Mouse (Mus musculus) liver, embryonic 14.5 days (tissue): ENCODE results near the gene Nos1ap.

ENCODE experiments used
- CTCF ChIP-seq: IDR thresholded peaks from 2 replicates; pipeline ENCODE4 v1.5.1; 2016; ENCODE audit warnings: antibody characterized with exemption, low read depth, control low read depth
- EP300 ChIP-seq: IDR thresholded peaks from 2 replicates; pipeline ENCODE4 v1.6.1; 2016; ENCODE audit warnings: antibody characterized with exemption, low read depth

DNA sequence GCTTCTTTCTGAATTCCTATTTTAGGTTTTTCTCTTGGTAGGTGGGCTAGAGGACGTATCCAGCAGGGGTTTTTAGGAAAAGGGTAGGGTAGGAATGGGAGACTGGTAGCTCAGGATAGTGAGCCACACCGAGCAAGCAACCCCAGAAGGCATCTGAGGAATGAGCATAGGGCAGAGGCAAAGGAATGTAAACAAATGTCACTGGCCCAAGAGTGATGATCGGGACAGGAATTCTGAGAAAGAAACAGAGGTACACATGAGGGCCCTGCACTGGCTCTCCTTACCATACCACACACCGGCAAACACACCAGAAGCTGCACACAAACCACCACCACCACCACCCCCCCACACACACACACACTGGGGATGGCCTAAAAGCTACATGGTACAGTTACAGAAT, 132.0 kb downstream of the Nos1ap start:
- no peak for TF ChIP-seq CTCF
- TF ChIP-seq EP300 = no peak
